Mouse (Mus musculus): ENCODE data around the gene Ogt.

- TF ChIP-seq CTCF (IDR thresholded peaks at IDR 0.05; ENCODE audit: low read depth, low read length): no peak
- no peak for TF ChIP-seq TAL1 (conservative IDR thresholded peaks at IDR 0.05; ENCODE audit: low read depth, low read length)
- TF ChIP-seq POLR2AphosphoS5 (IDR thresholded peaks at IDR 0.05; ENCODE audit: insufficient replicate concordance, low read depth, low read length): no peak
- TF ChIP-seq GATA1 (IDR thresholded peaks at IDR 0.05; ENCODE audit: borderline replicate concordance, low read length): no peak
Observed at GRCm38 (mm10) chrX:101705111-101705510, 65.3 kb downstream of the Ogt start.

Data from G1E (cell line).